Mouse (Mus musculus) right cerebral cortex, adult 2 months (tissue): ENCODE results near the gene H2-Aa.
"Not testable (repeated sequence)": the region's sequence is repeated elsewhere in the genome, so short reads cannot be mapped to it uniquely, and the experiment has no call there.

Source experiments
- DNase-seq, 2 experiments: peaks; one replicate each; pipeline ENCODE4 v3.0.0; 2021 to 2022; ENCODE audit warnings: low spot score in 2 of 2

Gene H2-Aa

GRCm38 (mm10) chr17:34287648-34288047 is at the start of gene H2-Aa:
TSS of gene H2-Aa (minus strand) at chr17:34287823.
- DNase-seq = peak; percentile 85 to 94

GRCm38 (mm10) chr17:34331200-34331599 is 43.6 kb upstream of the H2-Aa start:
- no peak for DNase-seq

GRCm38 (mm10) chr17:34329807-34330206 is 42.2 kb upstream of the H2-Aa start:
- no peak for DNase-seq

DNA sequence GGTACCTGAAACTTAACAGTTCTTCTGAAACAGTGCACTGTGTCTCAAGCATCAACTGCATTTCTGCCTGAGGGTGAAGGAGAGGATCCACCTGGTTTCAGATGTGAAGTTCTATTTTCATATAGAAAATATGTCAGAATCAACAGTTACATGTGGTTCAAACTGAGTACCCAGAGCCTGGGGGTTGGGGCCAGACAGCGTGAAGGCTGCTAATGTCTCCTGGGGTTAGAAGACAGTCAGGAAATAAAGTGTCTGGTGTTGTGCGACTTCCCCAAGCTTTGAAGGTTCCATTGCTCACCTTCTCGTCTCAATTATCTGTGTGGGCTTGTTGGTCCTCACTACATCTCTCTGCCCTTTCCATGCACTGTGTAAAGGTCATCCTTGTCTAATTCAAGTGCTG is 38.8 kb upstream of the H2-Aa start:
- DNase-seq = no peak

DNA sequence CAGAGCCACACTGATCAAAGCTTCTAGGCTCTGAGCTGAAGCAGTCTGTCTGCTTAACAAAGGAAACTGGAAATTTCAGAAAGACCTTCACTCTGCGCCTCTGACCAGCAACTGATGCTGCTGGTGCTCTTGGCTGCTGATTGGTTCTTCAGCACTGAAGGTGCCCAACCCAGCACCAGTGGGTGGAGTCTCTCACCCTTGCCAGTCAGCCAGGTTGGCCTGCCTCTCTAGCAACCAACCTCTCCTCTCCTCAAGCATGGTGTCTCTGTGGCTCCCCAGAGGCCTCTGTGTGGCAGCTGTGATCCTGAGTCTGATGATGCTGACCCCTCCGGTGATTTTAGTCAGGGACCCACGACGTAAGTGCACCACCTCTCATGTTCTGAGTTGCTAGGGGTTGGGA is 37.8 kb upstream of the H2-Aa start, which contains the start of gene H2-Eb2:
Gene H2-Eb2, plus strand, starts transcription at position 230 of the 400 bp plus-strand sequence.
- DNase-seq = no peak

DNA sequence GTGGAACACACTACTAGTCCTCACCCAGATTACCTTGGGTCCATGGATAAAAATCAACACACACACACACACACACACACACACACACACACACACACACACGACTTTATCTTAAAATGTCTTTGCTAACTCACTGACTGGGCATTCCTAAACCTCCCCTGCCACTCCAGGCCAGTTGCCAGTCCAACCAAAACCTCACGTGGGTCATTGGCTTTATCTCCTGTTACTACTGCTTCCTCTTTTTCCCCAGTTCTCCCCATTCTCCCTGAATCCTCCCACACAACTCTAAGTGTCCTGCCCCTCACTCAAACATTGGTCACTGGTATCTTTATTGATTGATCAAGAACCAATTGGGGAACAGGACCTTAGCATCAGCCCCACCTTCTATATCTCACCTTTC is 29.7 kb upstream of the H2-Aa start:
- no peak for DNase-seq

GRCm38 (mm10) chr17:34316697-34317096 is 29.1 kb upstream of the H2-Aa start:
- DNase-seq = no peak

- no peak for DNase-seq
Observed at GRCm38 (mm10) chr17:34315512-34315911, 27.9 kb upstream of the H2-Aa start.

DNA sequence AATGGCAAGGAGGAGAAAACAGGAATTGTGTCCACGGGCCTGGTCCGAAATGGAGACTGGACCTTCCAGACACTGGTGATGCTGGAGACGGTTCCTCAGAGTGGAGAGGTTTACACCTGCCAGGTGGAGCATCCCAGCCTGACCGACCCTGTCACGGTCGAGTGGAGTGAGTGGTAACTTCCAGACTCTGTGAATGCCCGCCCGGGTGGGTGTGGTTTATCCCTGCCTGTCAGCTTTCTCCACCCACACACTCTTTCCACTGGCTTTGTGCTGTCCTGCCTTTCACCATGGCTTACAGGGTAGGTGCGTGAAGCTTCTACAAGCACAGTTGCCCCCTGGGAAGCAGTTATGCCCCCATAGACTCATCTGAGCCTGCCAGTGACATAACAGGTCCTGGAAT is 26.7 kb upstream of the H2-Aa start:
- no peak for DNase-seq

DNA sequence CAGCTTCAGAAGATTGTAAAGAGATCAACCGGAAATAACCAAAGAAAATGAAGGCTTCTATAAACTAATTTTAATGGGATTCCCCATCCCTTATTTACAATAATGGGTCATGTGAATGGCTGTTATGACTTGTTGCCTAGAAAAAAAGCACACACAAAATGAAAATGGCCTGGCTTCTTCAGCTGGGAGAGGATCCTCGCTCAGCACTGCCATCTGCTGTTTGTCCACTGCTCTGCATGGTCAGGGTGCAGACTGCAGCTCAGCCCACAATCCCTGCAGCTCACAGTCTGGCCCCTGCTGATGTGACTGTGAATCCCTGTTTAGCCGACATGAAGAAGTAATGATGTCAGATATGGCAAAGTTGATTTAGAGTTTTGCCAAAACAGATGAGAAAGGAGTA is 25.8 kb upstream of the H2-Aa start:
- peak; percentile 80 to 85 for DNase-seq

DNA sequence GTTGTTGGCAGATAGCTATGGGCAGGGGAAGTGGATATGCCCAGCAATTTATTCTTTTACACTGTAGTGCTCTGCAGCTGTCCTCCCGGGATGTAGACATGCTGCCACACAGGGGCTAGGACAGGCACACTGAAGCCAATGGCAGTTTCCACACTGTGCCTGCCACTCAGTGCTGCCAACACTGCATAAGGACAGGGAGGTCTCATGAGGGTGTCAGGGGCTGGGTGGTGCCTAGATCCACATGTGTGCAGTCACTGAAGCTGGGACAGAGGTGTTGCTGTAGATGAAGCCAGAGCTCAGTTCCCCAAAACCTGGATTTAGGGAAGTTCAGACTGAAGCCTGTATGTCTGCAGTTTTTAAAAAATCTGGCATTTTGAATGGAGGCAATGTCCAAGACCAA is 24.6 kb upstream of the H2-Aa start:
- no peak for DNase-seq

DNA sequence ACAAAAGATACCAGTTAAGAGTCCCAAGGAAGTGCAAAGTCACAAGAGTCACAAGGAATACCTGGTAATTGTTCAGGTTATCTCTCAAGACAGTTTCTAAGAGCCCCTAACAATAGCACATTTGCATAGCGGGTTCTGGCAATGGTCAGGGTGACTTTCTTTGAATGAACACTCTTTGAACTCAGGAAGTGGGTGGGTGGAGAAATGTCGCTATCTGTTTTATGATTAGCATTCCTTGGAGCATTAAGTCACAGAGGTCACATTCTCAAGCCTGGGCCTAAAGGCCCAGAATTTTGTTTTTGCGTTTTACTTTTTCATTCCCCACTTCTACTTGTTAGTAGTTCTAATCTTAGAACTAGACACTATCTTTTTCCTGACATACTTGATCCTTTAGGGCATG is 22.9 kb upstream of the H2-Aa start:
- not testable (repeated sequence) for DNase-seq

DNA sequence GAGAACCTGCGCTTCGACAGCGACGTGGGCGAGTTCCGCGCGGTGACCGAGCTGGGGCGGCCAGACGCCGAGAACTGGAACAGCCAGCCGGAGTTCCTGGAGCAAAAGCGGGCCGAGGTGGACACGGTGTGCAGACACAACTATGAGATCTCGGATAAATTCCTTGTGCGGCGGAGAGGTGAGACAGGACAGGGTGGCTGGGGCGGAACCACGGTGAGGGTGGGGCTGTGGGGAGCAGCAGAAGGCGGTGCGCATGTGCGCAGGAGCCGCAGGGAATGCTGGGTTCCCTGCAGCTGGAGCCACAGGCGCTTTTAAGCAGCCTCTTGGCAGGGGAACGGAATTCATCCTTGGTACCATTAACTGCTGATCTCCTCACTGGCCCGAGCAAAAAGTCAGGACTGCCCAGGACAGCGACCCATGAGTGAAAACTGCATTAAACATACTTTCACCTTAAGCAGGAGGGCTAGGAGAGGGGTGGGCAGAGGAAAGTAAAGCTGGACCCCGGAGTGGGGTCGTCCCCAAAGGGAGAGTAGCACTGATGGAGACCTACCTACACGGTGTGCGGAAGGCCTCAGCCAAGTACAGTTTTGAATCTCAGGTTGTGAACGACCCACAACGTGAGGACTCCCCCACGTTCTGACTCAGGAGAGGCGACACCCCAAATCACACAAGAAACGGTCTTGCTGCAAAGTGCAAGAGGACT is 22.2 kb upstream of the H2-Aa start:
- peak; percentile 69 to 70 for DNase-seq

GRCm38 (mm10) chr17:34309225-34309624 is 21.6 kb upstream of the H2-Aa start:
- no peak for DNase-seq

GRCm38 (mm10) chr17:34308161-34308560 is 20.5 kb upstream of the H2-Aa start:
- DNase-seq = no peak

DNA sequence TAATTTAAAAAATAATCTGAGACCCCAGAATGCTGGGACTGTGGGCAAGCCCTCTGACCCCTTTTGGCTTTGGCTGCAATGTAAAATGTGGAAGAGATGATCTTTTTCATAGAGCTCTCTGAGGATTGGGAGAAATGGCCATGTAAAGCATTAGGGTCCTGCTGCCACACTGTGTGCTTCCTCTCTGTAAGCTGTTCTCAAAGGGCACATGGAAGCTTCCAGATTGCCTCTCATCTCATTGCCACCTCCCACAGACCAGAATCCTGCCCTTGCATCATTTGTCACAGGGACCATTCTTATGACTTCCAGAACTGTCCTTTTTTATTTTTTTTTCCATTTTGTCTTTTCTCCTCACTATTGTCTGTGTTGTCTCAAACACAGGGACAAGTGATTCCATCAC is 19.6 kb upstream of the H2-Aa start:
- DNase-seq = no peak

GRCm38 (mm10) chr17:34306407-34306806 is 18.8 kb upstream of the H2-Aa start:
- no peak for DNase-seq

DNA sequence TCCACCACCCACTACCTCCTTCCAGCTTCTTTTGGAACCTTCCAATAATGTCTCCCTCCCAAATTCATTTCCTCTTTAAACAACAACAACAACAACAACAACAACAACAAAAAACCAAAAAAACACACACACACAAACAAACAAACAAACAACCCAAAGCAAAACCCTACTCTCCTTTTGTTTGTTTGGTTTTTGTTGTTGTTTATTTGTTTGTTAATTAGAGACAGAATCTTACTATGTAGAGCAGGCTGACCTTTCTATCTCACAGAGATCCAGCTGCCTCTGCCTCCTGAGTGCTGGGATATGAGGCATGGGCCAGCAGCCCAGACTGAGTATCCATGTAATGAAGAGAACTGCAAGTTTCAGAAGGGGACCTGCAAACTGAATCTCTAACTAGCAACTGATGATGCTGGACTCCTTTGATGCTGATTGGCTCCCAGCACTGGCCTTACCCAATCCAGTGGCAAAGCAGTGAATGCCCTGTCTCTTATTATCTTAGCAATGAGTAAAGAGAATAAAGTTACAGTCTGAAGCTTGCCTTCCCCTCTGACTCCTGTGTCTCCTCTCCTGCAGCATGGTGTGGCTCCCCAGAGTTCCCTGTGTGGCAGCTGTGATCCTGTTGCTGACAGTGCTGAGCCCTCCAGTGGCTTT is 17.9 kb upstream of the H2-Aa start, which contains the start of gene H2-Eb1:
Gene H2-Eb1, plus strand, starts transcription at position 488 of the 651 bp plus-strand sequence.
- peak; percentile 93 to 94 for DNase-seq

- peak; percentile 77 to 79 for DNase-seq
Observed at GRCm38 (mm10) chr17:34304751-34305150, 17.1 kb upstream of the H2-Aa start.

DNA sequence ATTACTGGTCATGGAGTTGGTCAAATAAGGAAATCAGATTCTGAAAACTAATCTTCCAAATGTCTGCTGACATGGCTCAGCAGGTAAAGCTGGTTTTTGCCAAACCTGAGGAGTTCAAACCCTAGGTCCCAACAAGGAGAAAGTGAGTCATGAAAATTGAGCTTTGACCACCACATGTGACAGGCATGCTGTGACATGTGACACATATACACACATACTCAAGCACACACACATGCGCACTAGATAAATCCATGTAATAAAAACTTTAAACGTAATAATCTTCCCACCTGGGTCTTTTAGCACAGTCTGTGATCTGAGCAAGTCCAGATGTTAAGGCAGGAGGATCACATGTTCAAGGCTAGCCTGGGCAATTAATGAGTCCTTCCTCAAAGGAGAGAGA is 16.2 kb upstream of the H2-Aa start:
- DNase-seq = no peak

DNA sequence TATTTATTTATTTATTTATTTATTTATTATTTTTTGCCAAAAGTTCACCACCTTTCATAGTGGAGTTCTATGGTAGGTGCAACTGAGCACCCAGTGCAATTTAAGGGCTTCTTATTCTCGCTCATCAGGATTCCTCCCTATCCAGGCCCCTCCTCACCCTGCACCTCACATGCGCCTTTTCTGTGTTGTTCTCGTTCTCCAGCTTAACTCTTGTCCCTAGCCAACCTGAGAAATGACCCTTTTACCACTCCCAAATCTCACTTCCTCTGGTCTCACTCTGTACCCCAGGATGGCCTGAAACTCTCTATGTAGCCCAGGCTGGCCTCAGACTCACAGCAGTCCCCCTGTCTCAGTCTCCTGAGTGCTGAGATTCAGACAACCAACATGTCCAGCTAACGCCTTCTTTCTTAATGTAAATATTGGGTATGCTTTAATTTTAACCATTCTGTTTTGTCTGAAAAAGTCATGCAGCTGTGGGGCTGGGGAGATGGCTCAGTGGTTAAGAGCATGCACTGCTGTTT is 14.1 kb upstream of the H2-Aa start:
- DNase-seq = no peak

DNA sequence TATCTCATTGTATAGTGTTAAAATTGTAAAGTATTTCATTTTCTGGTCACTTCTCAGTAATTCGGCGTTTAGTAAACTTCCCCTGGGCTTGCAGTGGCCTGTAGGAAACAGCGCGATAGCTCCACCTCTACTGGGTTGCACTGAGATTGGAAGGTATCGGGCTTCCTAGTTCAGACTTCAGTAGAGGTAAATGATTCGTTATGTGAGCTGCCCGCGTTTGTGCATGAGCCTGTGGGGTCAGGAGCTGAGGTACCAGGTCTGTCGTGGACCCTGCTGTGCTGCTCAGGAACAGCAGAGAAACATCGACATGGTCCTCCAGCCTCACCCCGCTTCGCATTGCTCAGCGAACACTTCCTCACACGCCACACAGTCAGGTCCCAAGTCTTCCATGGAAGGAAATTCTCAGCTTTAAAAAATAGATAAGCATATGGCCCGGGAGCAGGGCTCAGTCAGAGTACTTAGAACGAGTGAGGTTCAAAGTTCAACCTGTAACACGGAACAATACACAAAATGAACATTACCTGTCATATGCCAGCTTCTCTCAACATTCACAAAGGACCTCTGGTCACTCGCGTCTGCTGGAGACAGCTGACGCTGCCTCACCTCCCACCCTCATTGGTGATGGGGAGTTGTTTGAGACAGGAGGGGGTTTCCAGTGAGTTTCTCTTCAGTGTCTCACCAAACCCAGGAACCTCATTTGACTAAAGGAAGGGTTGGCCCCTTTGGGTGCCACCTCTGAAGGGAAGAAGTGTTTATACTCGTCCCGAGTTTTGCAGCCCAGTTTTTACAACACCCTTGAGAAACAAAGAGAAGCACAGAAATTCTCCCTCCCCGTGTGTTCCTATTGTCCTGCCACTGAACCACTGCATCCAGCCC is 13.3 kb upstream of the H2-Aa start:
- DNase-seq = no peak
